Mouse (Mus musculus): Measurements from ENCODE around the gene Glb1l2. TPM values are rescaled to one million over a fixed set of nuclear protein-coding genes. Genes with fewer than 3 reads are reported as not detected.

Glb1l2 gene
- polyA plus RNA-seq, 1 experiment from 2014 or later, result 10.2 TPM

DNA sequence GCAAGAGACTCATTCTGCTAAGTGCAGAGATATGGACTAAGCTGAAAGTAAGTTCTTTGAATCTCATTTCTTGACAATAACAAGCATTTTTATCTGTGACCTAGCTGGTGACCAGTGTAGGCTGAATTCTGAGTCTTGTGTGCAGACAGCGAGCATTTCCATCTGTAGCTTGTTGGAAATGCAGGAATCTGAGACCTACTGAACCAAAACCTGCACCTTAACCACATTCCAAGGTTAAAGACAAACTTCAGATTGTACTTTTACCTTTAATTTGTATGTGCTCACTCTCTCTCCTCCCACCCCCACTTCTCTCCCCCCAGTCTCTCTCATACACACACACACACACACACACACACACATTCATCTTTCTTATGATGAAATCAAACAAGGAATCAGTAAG, 7.5 kb downstream of the Glb1l2 start:
- Histone ChIP-seq H3K9ac (ENCODE audit: low read length) (no peak overlapping the region), H3K4me2 (replicated peaks; ENCODE audit: low read depth) (no peak overlapping the region), H3K9me3 (ENCODE audit: control insufficient read depth, low read length) (no peaks in the 10 kb centered on the region), H3K36me3 (ENCODE audit: control insufficient read depth, insufficient read depth, low read length) (no peaks in the 10 kb centered on the region), H3K27ac (replicated peaks) (no peak overlapping the region), H3K4me1 (replicated peaks; ENCODE audit: control insufficient read depth, insufficient read depth) (no peaks in the 10 kb centered on the region), H3K27me3 (ENCODE audit: control insufficient read depth, insufficient read depth, low read length) (no peaks in the 10 kb centered on the region), H3K4me3 (ENCODE audit: low read depth, low read length) (no peak overlapping the region)
- WGBS, result 68% methylated on average over 1 of the region's 1 CpGs
- no peak for DNase-seq (ENCODE audit: low spot score)
- TF ChIP-seq CTCF (IDR thresholded peaks at IDR 0.05; ENCODE audit: low read depth) (no peak), EP300 (optimal IDR thresholded peaks at IDR 0.05) (no peak)
- ATAC-seq (ENCODE audit: low FRiP score, low TSS enrichment), result no peak

DNA sequence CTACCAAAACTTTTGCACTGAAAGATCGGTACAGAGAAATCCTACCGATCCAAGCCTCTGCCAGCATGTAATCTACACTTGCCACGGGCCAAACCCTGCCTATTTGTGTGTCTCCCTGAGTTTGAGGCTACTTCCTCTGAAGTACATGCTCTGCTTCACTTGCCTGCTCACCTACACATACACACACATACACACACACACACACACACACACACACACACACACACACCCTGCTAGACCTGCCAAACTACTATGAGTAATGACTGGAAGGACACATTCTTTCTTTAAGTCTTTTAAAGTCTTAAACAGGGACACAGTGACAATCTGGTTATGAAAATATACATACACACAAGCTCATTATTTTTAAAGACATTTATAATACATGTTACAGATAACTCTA, 8.1 kb downstream of the Glb1l2 start:
- no peaks in the 10 kb centered on the region for H3K9me3 ChIP-seq (ENCODE audit: control insufficient read depth, low read length)
- no peak overlapping the region for H3K4me2 ChIP-seq (replicated peaks; ENCODE audit: low read depth)
- no peaks in the 10 kb centered on the region for H3K36me3 ChIP-seq (ENCODE audit: control insufficient read depth, insufficient read depth, low read length)
- TF ChIP-seq EP300 (optimal IDR thresholded peaks at IDR 0.05) (no peak), CTCF (IDR thresholded peaks at IDR 0.05; ENCODE audit: low read depth) (no peak)
- no peaks in the 10 kb centered on the region for H3K27me3 ChIP-seq (ENCODE audit: control insufficient read depth, insufficient read depth, low read length)
- H3K9ac ChIP-seq (ENCODE audit: low read length), result no peak overlapping the region
- 75% methylated on average over 3 of the region's 3 CpGs for WGBS
- H3K4me3 ChIP-seq (ENCODE audit: low read depth, low read length), result no peak overlapping the region
- no peak overlapping the region for H3K27ac ChIP-seq (replicated peaks)
- peak; percentile 51; the same call in 1 of the 2 replicates for ATAC-seq (ENCODE audit: low FRiP score, low TSS enrichment)
- H3K4me1 ChIP-seq (replicated peaks; ENCODE audit: control insufficient read depth, insufficient read depth), result no peaks in the 10 kb centered on the region
- DNase-seq (ENCODE audit: low spot score), result peak; percentile 41

DNA sequence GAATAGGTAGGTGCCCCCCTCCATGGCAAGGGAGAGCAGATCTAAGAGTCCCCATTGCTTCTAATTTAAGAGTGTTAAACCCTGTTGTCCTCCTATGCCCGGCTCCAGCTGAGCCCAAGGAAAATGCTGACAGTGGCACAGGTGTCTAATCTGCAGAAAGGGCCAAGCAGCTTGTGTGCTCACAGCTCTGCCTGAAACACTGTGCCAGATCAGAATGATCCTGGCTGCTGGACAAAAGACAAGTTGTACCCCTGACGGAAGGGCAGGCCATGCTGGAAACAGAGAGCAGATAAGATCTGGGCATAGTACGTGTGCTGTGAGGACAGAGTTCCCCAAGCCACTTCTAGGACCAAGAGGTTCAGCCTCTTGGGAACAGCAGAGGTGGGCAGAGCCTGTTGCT, 13.4 kb downstream of the Glb1l2 start:
- Histone ChIP-seq H3K27me3 (ENCODE audit: control insufficient read depth, insufficient read depth, low read length) (no peaks in the 10 kb centered on the region), H3K9me3 (ENCODE audit: control insufficient read depth, low read length) (no peaks in the 10 kb centered on the region), H3K4me3 (ENCODE audit: low read depth, low read length) (no peak overlapping the region), H3K36me3 (ENCODE audit: control insufficient read depth, insufficient read depth, low read length) (no peaks in the 10 kb centered on the region), H3K9ac (ENCODE audit: low read length) (no peak overlapping the region), H3K4me2 (replicated peaks; ENCODE audit: low read depth) (no peak overlapping the region), H3K4me1 (replicated peaks; ENCODE audit: control insufficient read depth, insufficient read depth) (no peaks in the 10 kb centered on the region), H3K27ac (replicated peaks) (no peak overlapping the region)
- 59% methylated on average over 3 of the region's 3 CpGs for WGBS
- TF ChIP-seq EP300 (optimal IDR thresholded peaks at IDR 0.05), result no peak
- no peak for DNase-seq (ENCODE audit: low spot score)
- ATAC-seq (ENCODE audit: low FRiP score, low TSS enrichment), result no peak

DNA sequence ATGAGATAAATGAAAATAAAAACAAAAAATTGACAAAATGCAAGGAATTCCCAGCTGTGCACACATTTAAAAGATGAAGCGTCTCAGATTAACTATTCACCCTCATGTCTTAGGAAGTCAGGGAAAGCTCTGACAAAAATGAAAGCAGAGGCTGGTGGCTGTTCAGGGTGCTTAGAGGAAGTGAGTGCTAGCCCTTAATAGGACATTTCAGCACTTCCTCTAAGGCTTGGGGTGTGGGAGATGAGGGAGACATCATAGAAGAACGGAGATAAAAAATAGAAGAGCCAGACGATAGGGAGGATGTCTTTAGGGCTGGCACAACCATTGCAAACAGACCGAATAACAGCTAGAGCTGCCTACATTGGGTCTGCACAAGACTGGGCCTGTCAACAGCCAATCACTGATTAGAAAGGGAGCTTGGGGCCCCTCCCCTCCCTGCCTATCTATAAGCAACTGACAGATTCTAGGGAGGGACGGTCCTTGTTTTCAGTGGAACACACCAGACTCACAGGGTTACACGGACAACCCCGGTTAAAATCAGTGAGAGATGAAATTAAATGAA, 22.8 kb downstream of the Glb1l2 start:
- Histone ChIP-seq H3K36me3 (ENCODE audit: control insufficient read depth, insufficient read depth, low read length) (no peaks in the 10 kb centered on the region), H3K4me1 (replicated peaks; ENCODE audit: control insufficient read depth, insufficient read depth) (no peaks in the 10 kb centered on the region), H3K4me2 (replicated peaks; ENCODE audit: low read depth) (no peak overlapping the region), H3K9me3 (ENCODE audit: control insufficient read depth, low read length) (no peaks in the 10 kb centered on the region), H3K27me3 (ENCODE audit: control insufficient read depth, insufficient read depth, low read length) (no peaks in the 10 kb centered on the region), H3K4me3 (ENCODE audit: low read depth, low read length) (no peak overlapping the region), H3K27ac (replicated peaks) (no peak overlapping the region), H3K9ac (ENCODE audit: low read length) (no peak overlapping the region)
- TF ChIP-seq EP300 (optimal IDR thresholded peaks at IDR 0.05) (no peak), CTCF (IDR thresholded peaks at IDR 0.05; ENCODE audit: low read depth) (no peak)
- WGBS, result 39% methylated on average over 7 of the region's 7 CpGs
- DNase-seq (ENCODE audit: low spot score) (no peak), ATAC-seq (ENCODE audit: low FRiP score, low TSS enrichment) (no peak)

DNA sequence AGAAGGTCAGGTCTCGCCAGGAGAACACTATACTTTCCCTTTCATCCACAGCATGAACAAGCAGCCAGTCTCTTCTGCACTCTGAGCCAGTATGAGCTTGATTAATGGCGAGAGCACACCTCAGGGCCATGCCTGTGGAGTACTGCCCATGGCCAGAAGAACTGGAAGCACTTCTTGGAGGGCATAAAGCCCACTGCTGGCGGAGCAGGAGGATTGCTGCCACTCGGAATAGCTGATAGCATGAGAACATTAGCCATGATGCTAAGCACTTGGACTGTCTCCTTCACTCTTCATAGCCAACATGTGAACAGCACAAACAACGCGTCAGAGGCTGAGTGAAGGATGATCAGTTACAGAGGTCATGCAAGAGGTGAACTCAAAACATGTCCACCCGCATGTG, 27.8 kb downstream of the Glb1l2 start:
- Histone ChIP-seq H3K4me1 (replicated peaks; ENCODE audit: control insufficient read depth, insufficient read depth) (no peaks in the 10 kb centered on the region), H3K36me3 (ENCODE audit: control insufficient read depth, insufficient read depth, low read length) (no peaks in the 10 kb centered on the region), H3K9ac (ENCODE audit: low read length) (no peak overlapping the region), H3K4me2 (replicated peaks; ENCODE audit: low read depth) (no peak overlapping the region), H3K4me3 (ENCODE audit: low read depth, low read length) (no peak overlapping the region), H3K9me3 (ENCODE audit: control insufficient read depth, low read length) (no peaks in the 10 kb centered on the region), H3K27ac (replicated peaks) (no peak overlapping the region), H3K27me3 (ENCODE audit: control insufficient read depth, insufficient read depth, low read length) (no peaks in the 10 kb centered on the region)
- no peak for TF ChIP-seq EP300 (optimal IDR thresholded peaks at IDR 0.05)
- TF ChIP-seq CTCF (IDR thresholded peaks at IDR 0.05; ENCODE audit: low read depth), result no peak
- 78% methylated on average over 7 of the region's 7 CpGs for WGBS
- DNase-seq (ENCODE audit: low spot score) (no peak), ATAC-seq (ENCODE audit: low FRiP score, low TSS enrichment) (no peak)

DNA sequence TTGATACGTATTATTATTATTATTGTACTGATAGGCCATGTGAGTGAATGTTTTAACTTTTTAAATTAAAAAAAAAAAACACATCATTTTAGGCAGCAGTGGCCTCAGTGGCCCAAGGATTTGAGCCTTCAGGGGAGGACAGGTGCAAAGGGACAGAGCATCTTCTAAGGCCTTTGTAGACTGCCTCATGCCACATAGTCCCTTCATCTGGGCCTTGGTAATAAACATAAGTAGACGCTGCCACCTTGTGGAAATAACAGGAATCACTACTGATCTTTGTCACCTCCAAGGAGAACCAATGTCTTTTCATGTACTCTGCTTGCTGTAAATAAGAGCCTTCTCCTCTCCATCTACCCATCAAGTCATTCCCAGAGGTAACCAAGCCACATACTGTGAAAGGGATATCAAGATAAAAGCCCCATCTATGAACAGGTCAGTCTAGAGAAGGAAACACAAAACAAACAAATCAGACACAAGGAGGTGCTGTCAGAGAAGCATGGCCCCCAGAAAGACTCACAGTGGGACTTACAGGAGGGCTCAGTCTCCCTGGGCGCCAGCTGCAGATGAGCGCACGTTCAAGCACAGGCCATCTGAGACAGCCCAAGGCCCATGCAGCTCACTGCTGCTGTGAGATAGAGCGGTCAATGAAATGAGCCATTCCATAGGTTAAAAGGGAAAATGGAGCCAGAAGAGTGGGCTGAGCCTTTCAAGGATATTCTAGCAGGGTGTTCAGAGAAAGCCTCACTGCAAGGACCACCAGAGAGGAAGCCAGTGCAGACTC, 30.0 kb downstream of the Glb1l2 start:
- no peak for TF ChIP-seq EP300 (optimal IDR thresholded peaks at IDR 0.05)
- peak; percentile 86 for TF ChIP-seq CTCF (IDR thresholded peaks at IDR 0.05; ENCODE audit: low read depth)
- Histone ChIP-seq H3K27me3 (ENCODE audit: control insufficient read depth, insufficient read depth, low read length) (no peaks in the 10 kb centered on the region), H3K9ac (ENCODE audit: low read length) (no peak overlapping the region), H3K4me1 (replicated peaks; ENCODE audit: control insufficient read depth, insufficient read depth) (no peaks in the 10 kb centered on the region), H3K27ac (replicated peaks) (no peak overlapping the region), H3K4me3 (ENCODE audit: low read depth, low read length) (no peak overlapping the region), H3K36me3 (ENCODE audit: control insufficient read depth, insufficient read depth, low read length) (no peaks in the 10 kb centered on the region), H3K4me2 (replicated peaks; ENCODE audit: low read depth) (no peak overlapping the region), H3K9me3 (ENCODE audit: control insufficient read depth, low read length) (no peaks in the 10 kb centered on the region)
- 69% methylated on average over 6 of the region's 6 CpGs for WGBS
- DNase-seq (ENCODE audit: low spot score) (peak; percentile 30), ATAC-seq (ENCODE audit: low FRiP score, low TSS enrichment) (no peak)

All from stomach, postnatal 0 days (tissue).